Mouse (Mus musculus): ENCODE results near the gene Chek1.
A peak's percentile ranks its signal among the peaks of the same experiment; 100 is the strongest.

Chek1 gene

GRCm38 (mm10) chr9:36727034-36727755, at the start of gene Chek1:
Gene Chek1 (minus strand): TSS chr9:36727065.
- peak; percentile 21 for DNase-seq (ENCODE audit: low read depth, low spot score)

GRCm38 (mm10) chr9:36769048-36769413, 42.2 kb upstream of the Chek1 start:
- no peak for DNase-seq (ENCODE audit: low read depth, low spot score)

GRCm38 (mm10) chr9:36768156-36769047, 41.5 kb upstream of the Chek1 start:
- DNase-seq (ENCODE audit: low read depth, low spot score) = peak; percentile 9

GRCm38 (mm10) chr9:36767203-36768143, 40.6 kb upstream of the Chek1 start, which contains the start of gene Stt3a:
Gene Stt3a (minus strand): TSS chr9:36767679.
- DNase-seq (ENCODE audit: low read depth, low spot score) = peak; percentile 100

GRCm38 (mm10) chr9:36764378-36764777, 37.5 kb upstream of the Chek1 start:
- no peak for DNase-seq (ENCODE audit: low read depth, low spot score)

GRCm38 (mm10) chr9:36726131-36727033, 483 bp downstream of the Chek1 start:
- peak; percentile 97 for DNase-seq (ENCODE audit: low read depth, low spot score)

- peak; percentile 16 for DNase-seq (ENCODE audit: low read depth, low spot score)
These were observed 10.2 kb downstream of the Chek1 start for GRCm38 (mm10) chr9:36716624-36717023.

- DNase-seq (ENCODE audit: low read depth, low spot score) = no peak
These were observed 19.6 kb downstream of the Chek1 start for GRCm38 (mm10) chr9:36707304-36707703.

GRCm38 (mm10) chr9:36705923-36706322, 20.9 kb downstream of the Chek1 start:
- no peak for DNase-seq (ENCODE audit: low read depth, low spot score)

- no peak for DNase-seq (ENCODE audit: low read depth, low spot score)
These were observed 32.6 kb downstream of the Chek1 start for GRCm38 (mm10) chr9:36694276-36694675.

- DNase-seq (ENCODE audit: low read depth, low spot score) = no peak
These were observed 33.9 kb downstream of the Chek1 start, which contains the start of gene Acrv1 for GRCm38 (mm10) chr9:36692920-36693319. Gene Acrv1 (plus strand): TSS chr9:36693220.

GRCm38 (mm10) chr9:36687329-36687728, 39.5 kb downstream of the Chek1 start:
- peak; percentile 37 for DNase-seq (ENCODE audit: low read depth, low spot score)

- DNase-seq (ENCODE audit: low read depth, low spot score) = no peak
These were observed 45.4 kb downstream of the Chek1 start for GRCm38 (mm10) chr9:36681424-36681823.

Data from ZHBTc4 (cell line).